ENCODE assay signal across 29 mouse cellular contexts in genomic region chr3:133779161-133779789, GRCm38 (mm10).
A peak's percentile ranks its signal among the peaks of the same experiment; 100 is the strongest.
DNase-seq lines count a peak whose midpoint lies in the region; ATAC-seq lines count a peak whose summit lies in the region.
"Had no signal": no experiment of that assay in that cellular context is flagged by ENCODE, and none has a peak within 500 bp of the region (broad histone marks: within the 10 kb centered on the region; RNA-seq: fewer than 3 reads in every experiment).

No protein-coding gene starts in this region.

- no peak overlapping the region for H3K9ac ChIP-seq in kidney, embryonic 16.5 days (replicated peaks; ENCODE audit: low read length)
- H3K9ac ChIP-seq in kidney, embryonic 15.5 days, result no peak overlapping the region
- H3K9ac ChIP-seq: embryonic facial prominence, embryonic 13.5 days; forebrain, embryonic 13.5 days; heart, embryonic 12.5 days; heart, embryonic 15.5 days; hindbrain, embryonic 14.5 days had no signal

- H3K4me2 ChIP-seq in kidney, embryonic 16.5 days (replicated peaks; ENCODE audit: low read depth, low read length), result no peak overlapping the region
- H3K4me2 ChIP-seq in kidney, embryonic 15.5 days, result no peak overlapping the region
- H3K4me2 ChIP-seq: embryonic facial prominence, embryonic 13.5 days; forebrain, embryonic 13.5 days; heart, embryonic 12.5 days; heart, embryonic 15.5 days; hindbrain, embryonic 14.5 days had no signal

- 0 out of 2 replicates have a peak, but pooled peaks have one; percentile 27 for ATAC-seq in kidney, embryonic 16.5 days (ENCODE audit: low FRiP score, low TSS enrichment)
- no peak for ATAC-seq in kidney, embryonic 15.5 days (replicated peaks; ENCODE audit: low FRiP score)
- ATAC-seq in megakaryocyte progenitor cell, adult 5-6 weeks (replicated peaks; ENCODE audit: poor library complexity), result 0 out of 2 replicates have a peak, but pooled peaks have one; percentile 26
- ATAC-seq: forebrain, embryonic 13.5 days; forebrain, embryonic 16.5 days; hindbrain, postnatal 0 days; inflammation-experienced regulatory T-cells, adult 6 months; Patski had no signal

- no peaks in the 10 kb centered on the region for H3K4me1 ChIP-seq in kidney, embryonic 16.5 days (ENCODE audit: insufficient read depth, low read length)
- no peaks in the 10 kb centered on the region for H3K4me1 ChIP-seq in kidney, embryonic 15.5 days
- H3K4me1 ChIP-seq: embryonic facial prominence, embryonic 13.5 days; forebrain, embryonic 10.5 days; forebrain, embryonic 13.5 days; heart, embryonic 12.5 days; heart, embryonic 15.5 days had no signal

- peak overlapping the region; percentile 14 for H3K27ac ChIP-seq in kidney, embryonic 16.5 days (ENCODE audit: low read length)
- no peak overlapping the region for H3K27ac ChIP-seq in kidney, embryonic 15.5 days
- H3K27ac ChIP-seq: embryonic facial prominence, embryonic 13.5 days; forebrain, embryonic 10.5 days; forebrain, embryonic 13.5 days; heart, embryonic 15.5 days; hindbrain, embryonic 14.5 days; hindbrain, postnatal 0 days had no signal

- no peaks in the 10 kb centered on the region for H3K27me3 ChIP-seq in kidney, embryonic 16.5 days (ENCODE audit: insufficient read depth, low read length)
- no peaks in the 10 kb centered on the region for H3K27me3 ChIP-seq in kidney, embryonic 15.5 days
- H3K27me3 ChIP-seq: CH12.LX; embryonic facial prominence, embryonic 13.5 days; forebrain, embryonic 13.5 days; heart, embryonic 12.5 days; heart, embryonic 15.5 days; Patski had no signal

- peak; percentile 27 for DNase-seq in 3T3-L1 (ENCODE audit: low read depth, low spot score)
- DNase-seq in 416B (ENCODE audit: low read depth), result peak; percentile 18
- no peak for DNase-seq in heart, postnatal 4 days
- DNase-seq: adrenal gland, postnatal 10 days; adrenal gland, postnatal 36 days; B cell, adult 2 months; cerebellum, adult 18-20 months; cerebellum, adult 9-10 months; cerebellum, postnatal 25 days; gastrocnemius, postnatal 10 days; gastrocnemius, postnatal 36 days; heart, adult 18-20 months; heart, postnatal 10 days; heart, postnatal 36 days had no signal

- 0 out of 2 replicates have a peak, but pooled peaks cover 4% of the 10 kb centered on the region for H3K9me3 ChIP-seq in kidney, embryonic 16.5 days (ENCODE audit: low read length)
- no peaks in the 10 kb centered on the region for H3K9me3 ChIP-seq in kidney, embryonic 15.5 days (replicated peaks)
- H3K9me3 ChIP-seq: embryonic facial prominence, embryonic 13.5 days; forebrain, embryonic 10.5 days; forebrain, embryonic 13.5 days; heart, embryonic 12.5 days; heart, embryonic 15.5 days had no signal

- WGBS in kidney, embryonic 16.5 days, result 66% methylated on average over 2 of the region's 2 CpGs
- 71% methylated on average over 2 of the region's 2 CpGs for WGBS in kidney, embryonic 15.5 days

- H3K4me3 ChIP-seq in kidney, embryonic 16.5 days (ENCODE audit: low read length), result no peak overlapping the region
- H3K4me3 ChIP-seq in kidney, embryonic 15.5 days (replicated peaks), result no peak overlapping the region
- H3K4me3 ChIP-seq: embryonic facial prominence, embryonic 13.5 days; forebrain, embryonic 10.5 days; forebrain, embryonic 13.5 days; heart, embryonic 12.5 days; heart, embryonic 15.5 days had no signal

- H3K36me3 ChIP-seq in kidney, embryonic 16.5 days (ENCODE audit: insufficient read depth, low read length), result no peaks in the 10 kb centered on the region
- H3K36me3 ChIP-seq in kidney, embryonic 15.5 days, result no peaks in the 10 kb centered on the region
- H3K36me3 ChIP-seq: embryonic facial prominence, embryonic 13.5 days; forebrain, embryonic 10.5 days; G1E; heart, embryonic 12.5 days; heart, embryonic 15.5 days had no signal
